Mouse (Mus musculus) heart, adult 2 months (tissue): Measurements from ENCODE around the gene Ephb2. TPM values are rescaled to one million over a fixed set of nuclear protein-coding genes. Genes with fewer than 3 reads are reported as not detected.

Experiments used
- DNase-seq, 2 experiments: peaks; one replicate each; pipeline ENCODE4 v3.0.0; 2021
- H3K27ac ChIP-seq: fragments of 200-600 bp; 2 replicates; pipeline ENCODE4 v1.8.1; 2022
- H3K27me3 ChIP-seq: fragments of 200-500 bp; 2 replicates; pipeline ENCODE4 v1.6.1; 2012; ENCODE audit warnings: mild to moderate bottlenecking, low read length, inconsistent platforms, mixed read lengths; ENCODE audit not compliant: control insufficient read depth, insufficient read depth
- H3K36me3 ChIP-seq: fragments of 200-500 bp; 2 replicates; pipeline ENCODE4 v1.6.1; 2012; ENCODE audit warnings: low read length, inconsistent platforms; ENCODE audit not compliant: control insufficient read depth, insufficient read depth
- H3K4me1 ChIP-seq: fragments of 200-500 bp; 2 replicates; pipeline ENCODE4 v1.6.1; 2011; ENCODE audit warnings: low read length; ENCODE audit not compliant: control insufficient read depth, insufficient read depth
- H3K4me3 ChIP-seq: fragments of 200-600 bp; 2 replicates; pipeline ENCODE4 v1.8.1; 2022
- H3K79me2 ChIP-seq: fragments of 200-500 bp; replicated peaks from 2 replicates; pipeline ENCODE4 v1.6.1; 2012; ENCODE audit warnings: mild to moderate bottlenecking, inconsistent platforms, low read length, moderate library complexity, mixed read lengths; ENCODE audit not compliant: control insufficient read depth, insufficient read depth
- H3K9ac ChIP-seq: fragments of 200-500 bp; 2 replicates; pipeline ENCODE4 v1.6.1; 2012; ENCODE audit warnings: low read depth, mild to moderate bottlenecking, control low read depth, inconsistent platforms, low read length, mixed read lengths
- CTCF ChIP-seq: fragments of 200-600 bp; IDR thresholded peaks from 2 replicates; pipeline ENCODE4 v1.8.1; 2022; ENCODE audit warnings: antibody characterized with exemption, mild to moderate bottlenecking, moderate library complexity
- EP300 ChIP-seq: fragments of 200-500 bp; IDR thresholded peaks from 2 replicates; pipeline ENCODE4 v1.6.1; 2011; ENCODE audit warnings: low read depth, low read length, control low read depth; ENCODE audit not compliant: insufficient read depth
- POLR2A ChIP-seq: fragments of 200-500 bp; IDR thresholded peaks from 2 replicates; pipeline ENCODE4 v1.6.1; 2011; ENCODE audit warnings: mild to moderate bottlenecking, low read depth, low read length, control low read depth; ENCODE audit not compliant: insufficient read depth
- WGBS: fragments of 180-500 bp; shearing (Covaris S2); methylation state at CpG from one replicate; pipeline ENCODE4 v1.1.7; 2018; 5-methylcytosine and 5-hydroxymethylcytosine counted together
- intact Hi-C: fragments of 180-260 bp; cut with DNase I; formaldehyde crosslinking; loops from one replicate; pipeline ENCODE4 v1.15.1; 2025
- polyA plus RNA-seq: library from polyadenylated mRNA; depleted of rRNA; stranded (reverse); fragments of >200 nt; gene quantifications from 2 replicates; pipeline ENCODE4 v1.2.3, GENCODE M21; 2012
- total RNA-seq, 2 experiments: library from RNA; stranded (reverse); gene quantifications; 2 replicates each; pipeline ENCODE4 v1.2.3; 2021

The Ephb2 gene
- total and polyA plus RNA-seq, 3 experiments = 0.73 to 0.96 (median 0.77) TPM

GRCm38 (mm10) chr4:136787357-136787756 lies 48.4 kb downstream of the Ephb2 start:
- intact Hi-C loops = no loop called here

GRCm38 (mm10) chr4:136786453-136787276 lies 49.1 kb downstream of the Ephb2 start:
- no peak for DNase-seq
- WGBS = 73% methylated on average over 26 of the region's 26 CpGs
- Histone ChIP-seq H3K9ac (no peak overlapping the region), H3K27me3 (no peaks in the 10 kb centered on the region), H3K27ac (no peak overlapping the region), H3K36me3 (no peaks in the 10 kb centered on the region), H3K4me3 (no peak overlapping the region), H3K4me1 (peaks cover 11% of the 10 kb centered on the region), H3K79me2 (no peaks in the 10 kb centered on the region)
- TF ChIP-seq CTCF (no peak), POLR2A (no peak), EP300 (no peak)
- intact Hi-C loops = no loop called here

More at GRCm38 (mm10) chr4:136787357-136787756, 48.4 kb downstream of the Ephb2 start:
- H3K4me1 ChIP-seq = peaks cover 6% of the 10 kb centered on the region
- H3K27me3 ChIP-seq = no peaks in the 10 kb centered on the region
- 82% methylated on average over 4 of the region's 4 CpGs for WGBS
- no peak overlapping the region for H3K27ac ChIP-seq
- DNase-seq = no peak
- H3K4me3 ChIP-seq = no peak overlapping the region
- TF ChIP-seq CTCF (no peak), POLR2A (no peak), EP300 (no peak)
- no peak overlapping the region for H3K9ac ChIP-seq
- H3K79me2 ChIP-seq = no peaks in the 10 kb centered on the region
- no peaks in the 10 kb centered on the region for H3K36me3 ChIP-seq

- Histone ChIP-seq H3K9ac (no peak overlapping the region), H3K27me3 (no peaks in the 10 kb centered on the region), H3K27ac (no peak overlapping the region), H3K79me2 (no peaks in the 10 kb centered on the region), H3K4me3 (no peak overlapping the region), H3K36me3 (no peaks in the 10 kb centered on the region), H3K4me1 (peaks cover 10% of the 10 kb centered on the region)
- DNase-seq = peak; percentile 43 to 65
- TF ChIP-seq CTCF = no peak
- WGBS = 58% methylated on average over 22 of the region's 22 CpGs
- intact Hi-C loops = no loop called here
Observed at GRCm38 (mm10) chr4:136783552-136784150, 52.1 kb downstream of the Ephb2 start.

GRCm38 (mm10) chr4:136782579-136782925 lies 53.2 kb downstream of the Ephb2 start:
- no peaks in the 10 kb centered on the region for H3K27me3 ChIP-seq
- DNase-seq = peak in 1 of 2 experiments; percentile 27
- H3K27ac ChIP-seq = no peak overlapping the region
- no peaks in the 10 kb centered on the region for H3K79me2 ChIP-seq
- intact Hi-C loops = no loop called here
- H3K4me3 ChIP-seq = no peak overlapping the region
- TF ChIP-seq POLR2A (no peak), EP300 (no peak), CTCF (no peak)
- no peaks in the 10 kb centered on the region for H3K36me3 ChIP-seq
- H3K4me1 ChIP-seq = peaks cover 10% of the 10 kb centered on the region
- WGBS = 94% methylated on average over 1 of the region's 1 CpGs
- no peak overlapping the region for H3K9ac ChIP-seq

GRCm38 (mm10) chr4:136781868-136782578 lies 53.8 kb downstream of the Ephb2 start:
- no peak for TF ChIP-seq POLR2A
- TF ChIP-seq EP300 = peak; percentile 46; the same call in 1 of the 2 replicates
- H3K79me2 ChIP-seq = no peaks in the 10 kb centered on the region
- H3K27ac ChIP-seq = no peak overlapping the region
- H3K9ac ChIP-seq = no peak overlapping the region
- H3K27me3 ChIP-seq = no peaks in the 10 kb centered on the region
- intact Hi-C loops = no loop called here
- 49% methylated on average over 13 of the region's 13 CpGs for WGBS
- peaks cover 10% of the 10 kb centered on the region for H3K4me1 ChIP-seq
- H3K4me3 ChIP-seq = no peak overlapping the region
- H3K36me3 ChIP-seq = no peaks in the 10 kb centered on the region
- peak; percentile 61 to 75 for DNase-seq
